Mouse (Mus musculus) heart, postnatal 36 days (tissue): Measurements from ENCODE around the gene Ces1f. TPM values are rescaled to one million over a fixed set of nuclear protein-coding genes. Genes with fewer than 3 reads are reported as not detected.
A peak's percentile ranks its signal among the peaks of the same experiment; 100 is the strongest.
"Not testable (repeated sequence)": the region's sequence is repeated elsewhere in the genome, so short reads cannot be mapped to it uniquely, and the experiment has no call there.

ENCODE experiments used
- DNase-seq, 2 experiments: peaks; one replicate each; pipeline ENCODE4 v3.0.0; 2021 to 2022
- intact Hi-C: fragments of 180-260 bp; cut with DNase I; formaldehyde crosslinking; loops from one replicate; pipeline ENCODE4 v1.15.1; 2025
- total RNA-seq, 2 experiments: library from RNA; stranded (reverse); gene quantifications; 2 replicates each; pipeline ENCODE4 v1.2.3; 2021

The Ces1f gene
- 1 to 10 TPM in 1 of 2 experiments, not detected in 1; 1.1 TPM for total RNA-seq

DNA sequence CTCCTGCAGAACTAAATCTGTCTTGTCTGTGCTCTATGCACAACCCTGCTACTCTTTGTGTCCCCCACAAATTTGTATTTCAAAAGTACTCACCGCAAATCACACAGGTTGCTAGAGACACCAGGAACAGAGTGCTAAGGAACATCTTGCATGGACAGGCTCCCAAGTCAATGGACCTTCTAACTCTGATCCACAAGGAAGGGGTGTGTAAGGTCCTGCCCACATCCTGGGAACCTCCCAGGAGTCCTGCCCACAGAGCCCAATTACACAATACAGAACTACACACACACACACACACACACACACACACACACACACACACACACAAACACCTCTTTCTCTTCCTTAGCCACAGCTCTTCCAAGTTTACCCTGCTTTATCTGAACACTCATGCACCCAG is at the start of gene Ces1f:
TSS of gene Ces1f (minus strand) at position 192 of the 400 bp plus-strand sequence.
- no peak for DNase-seq
- intact Hi-C loops: no loop called here

DNA sequence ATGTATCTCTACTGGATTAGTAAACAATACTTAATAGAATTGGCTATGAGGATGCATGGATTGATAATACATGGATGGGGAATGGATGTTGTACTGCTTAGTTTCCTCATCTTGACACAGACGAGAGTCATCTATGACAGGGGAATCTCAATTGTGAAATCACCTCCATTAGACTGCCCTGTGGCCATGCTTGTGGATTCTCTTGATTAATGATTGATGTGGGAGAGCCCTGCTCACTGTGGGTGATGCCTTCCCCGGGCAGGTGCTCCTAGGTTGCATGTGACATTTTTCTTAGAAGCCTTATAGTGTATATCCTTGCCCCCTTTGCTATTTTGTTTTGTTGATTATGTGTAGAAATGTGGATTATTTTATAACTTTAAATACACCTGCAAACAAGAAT is 45.6 kb upstream of the Ces1f start:
- intact Hi-C loops: no loop called here
- DNase-seq: no peak

DNA sequence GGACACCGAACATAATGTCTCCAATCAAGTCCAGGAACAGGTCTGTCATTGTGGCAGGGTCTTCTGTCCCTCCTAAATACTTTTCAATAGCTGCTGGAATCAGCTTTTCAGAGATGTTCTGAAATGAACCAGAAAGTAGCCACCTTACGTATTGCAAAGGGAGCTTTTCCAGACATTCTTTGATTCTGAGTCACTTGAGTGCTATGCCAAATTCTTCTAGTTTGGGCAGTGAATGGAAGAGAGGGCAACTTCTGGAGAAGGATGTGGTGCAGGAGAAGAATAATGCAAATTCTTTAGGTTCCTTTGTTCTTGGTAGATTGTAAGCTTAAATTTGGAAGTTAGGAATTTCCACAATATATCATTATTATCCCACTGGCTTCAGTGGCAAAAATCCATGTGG is 37.5 kb upstream of the Ces1f start:
- intact Hi-C loops: no loop called here
- no peak for DNase-seq

DNA sequence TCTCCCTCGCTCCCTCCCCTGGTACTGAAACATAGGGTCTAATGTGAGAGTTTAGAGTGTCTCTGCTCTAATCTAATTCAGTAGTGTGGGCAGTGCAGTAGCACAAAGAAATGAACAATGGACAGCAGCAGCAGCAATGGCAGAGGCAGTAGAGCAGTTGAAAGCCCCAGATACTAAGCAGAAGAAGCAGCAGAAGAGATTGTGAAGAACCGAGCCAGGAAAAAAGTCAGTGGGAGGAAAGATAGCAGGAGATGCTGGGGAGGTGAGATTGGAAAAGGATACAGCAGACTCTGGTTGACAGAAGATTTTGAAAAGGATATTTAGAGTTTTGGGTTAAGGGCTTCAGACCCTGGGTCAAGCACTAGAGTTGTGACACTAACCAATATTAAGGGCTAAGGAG is 36.0 kb upstream of the Ces1f start:
- no peak for DNase-seq
- intact Hi-C loops: no loop called here

DNA sequence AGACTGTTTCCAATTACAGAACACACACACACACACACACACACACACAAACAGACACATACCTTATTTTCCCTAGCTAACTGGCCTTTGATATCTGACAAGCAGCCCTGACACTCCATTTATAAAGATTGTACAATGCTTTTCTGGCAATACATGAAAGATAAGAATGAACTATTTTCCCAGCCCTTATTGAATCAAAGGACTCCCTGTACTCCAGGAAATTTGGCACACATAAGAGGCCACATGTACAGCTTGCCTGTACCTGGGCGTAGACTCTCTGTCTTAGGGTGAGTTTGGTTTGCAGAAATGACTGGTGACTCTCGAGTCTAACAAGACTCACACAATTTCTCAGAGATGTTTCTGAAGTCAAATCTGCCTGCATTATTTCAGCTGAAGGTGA is 4.3 kb upstream of the Ces1f start:
- intact Hi-C loops: no loop called here
- no peak for DNase-seq

DNA sequence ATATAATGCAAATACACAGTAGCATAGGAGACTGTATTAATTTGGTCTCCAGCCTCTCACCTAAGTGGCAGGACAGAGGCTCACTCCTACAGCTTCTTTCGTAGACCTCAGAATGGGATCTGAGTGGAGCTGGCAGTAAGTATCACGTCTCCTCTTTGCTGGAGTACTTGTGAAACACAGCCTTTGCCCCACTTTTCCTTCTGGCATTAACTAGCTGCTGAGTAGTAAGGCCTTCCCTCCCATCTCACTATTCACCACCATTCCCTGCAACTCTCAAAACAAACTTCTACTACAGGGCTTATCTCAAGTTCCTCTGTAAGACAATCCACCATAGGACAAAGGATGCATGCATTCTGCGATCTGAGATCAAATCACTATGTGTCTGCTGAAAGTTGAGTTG is 2.8 kb upstream of the Ces1f start:
- no peak for DNase-seq
- intact Hi-C loops: no loop called here

DNA sequence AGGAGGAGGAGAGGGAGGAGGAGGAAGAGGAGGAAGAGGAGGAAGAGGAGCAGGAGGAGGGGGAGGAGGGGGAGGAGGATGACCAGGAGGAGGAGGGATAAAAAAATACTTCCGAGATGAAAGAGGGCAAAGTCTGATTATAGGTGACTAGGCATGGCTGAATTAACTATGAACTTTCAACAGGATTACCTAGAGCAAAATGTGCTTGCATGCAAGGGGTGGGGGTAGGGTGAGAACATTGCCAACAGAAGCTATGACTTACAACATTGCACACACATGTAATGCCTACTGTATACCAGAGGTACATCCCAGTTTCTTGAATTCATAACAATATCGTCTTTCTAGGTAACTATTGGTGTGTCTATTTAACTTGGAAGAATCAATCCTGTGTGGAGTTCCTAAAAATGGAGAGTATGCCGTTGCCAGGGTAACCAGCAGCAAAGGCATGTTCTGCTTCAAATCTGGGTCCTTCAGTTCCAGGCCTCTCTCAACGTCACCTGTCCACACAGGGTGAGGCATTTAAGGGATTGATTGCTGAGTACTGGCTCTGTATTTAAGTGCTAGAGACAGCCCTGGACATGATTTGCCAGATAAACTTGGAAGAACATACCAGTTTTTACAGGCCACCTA is 1.3 kb downstream of the Ces1f start:
- intact Hi-C loops: no loop called here

DNA sequence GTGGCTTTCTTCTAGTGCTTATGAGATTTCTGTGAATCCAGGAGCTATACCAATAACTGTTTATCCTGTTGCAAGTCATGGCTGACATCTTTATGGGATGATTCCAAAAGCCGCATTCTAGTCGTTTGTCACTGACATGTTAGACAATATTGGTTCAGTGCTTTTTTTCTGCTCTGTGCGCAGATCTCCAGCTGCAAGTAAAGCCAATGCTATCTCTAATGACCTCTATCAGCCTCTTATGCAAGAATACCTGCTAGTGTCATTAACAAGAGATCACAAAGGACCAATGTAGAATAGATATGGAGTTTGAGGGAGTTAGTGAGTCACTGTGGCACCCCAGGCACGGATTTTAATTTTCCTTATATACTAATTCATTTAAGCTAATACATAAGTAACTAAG is 4.9 kb downstream of the Ces1f start:
- intact Hi-C loops: no loop called here
- DNase-seq: no peak

More for the DNA sequence above, 1.3 kb downstream of the Ces1f start:
- no peak for DNase-seq

DNA sequence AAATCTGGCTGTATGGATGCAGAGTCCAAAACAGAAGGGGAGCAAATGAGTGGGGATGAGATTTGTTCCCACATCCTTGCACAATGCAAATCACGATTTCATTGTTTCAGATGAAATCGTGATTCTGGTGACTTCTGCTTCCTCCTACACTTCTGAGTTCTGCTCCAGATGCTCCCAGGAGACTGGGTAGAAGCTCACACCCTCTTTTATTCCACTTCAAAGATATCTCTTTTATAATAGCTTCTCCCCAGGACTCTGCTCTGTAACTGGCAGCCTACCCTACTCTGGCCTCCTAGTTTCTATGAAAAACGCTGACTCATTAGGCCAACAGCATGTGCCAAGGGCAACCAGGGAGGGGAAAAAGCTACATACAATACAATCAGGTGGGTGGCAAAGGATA is 6.2 kb downstream of the Ces1f start:
- intact Hi-C loops: no loop called here
- DNase-seq: peak in 1 of 2 experiments; percentile 7

DNA sequence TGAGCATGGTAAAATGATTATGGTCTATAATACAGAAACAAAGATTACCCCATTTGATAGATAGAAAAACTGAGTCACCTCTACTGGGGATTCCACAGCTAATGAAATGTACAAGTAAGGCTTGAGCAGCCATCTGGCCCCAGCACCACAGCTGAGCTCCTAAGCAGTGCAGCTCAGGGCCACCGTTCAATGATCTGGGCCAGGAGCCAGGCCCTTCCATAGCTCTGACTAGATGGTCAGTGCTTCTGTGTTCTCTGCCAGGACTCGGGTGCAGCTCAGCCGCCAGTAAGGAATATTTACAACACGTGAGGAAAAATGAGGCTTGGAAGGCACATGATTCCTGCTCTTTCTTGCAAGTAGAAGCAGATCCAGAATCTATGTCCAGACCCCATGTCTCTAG is 6.9 kb downstream of the Ces1f start:
- intact Hi-C loops: no loop called here
- peak; percentile 10 to 12 for DNase-seq

DNA sequence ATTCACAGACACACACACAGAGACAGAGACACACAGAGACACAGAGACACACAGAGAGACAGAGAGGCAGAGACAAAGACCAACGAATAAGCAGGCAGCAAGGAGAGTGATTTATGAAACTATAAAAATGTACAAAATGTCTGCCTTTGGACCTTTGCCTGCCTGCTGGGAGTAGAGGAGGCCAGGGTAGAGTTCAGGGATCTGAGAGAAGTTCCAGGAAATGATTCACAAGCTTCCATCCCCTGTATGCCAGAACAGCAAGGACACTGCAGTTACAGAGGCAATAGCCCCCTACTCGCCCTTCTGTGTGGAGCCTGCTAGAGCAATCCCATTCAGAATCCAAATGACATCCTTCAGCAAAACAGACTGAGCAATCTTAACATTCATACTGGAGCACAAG is 18.1 kb downstream of the Ces1f start:
- no peak for DNase-seq

DNA sequence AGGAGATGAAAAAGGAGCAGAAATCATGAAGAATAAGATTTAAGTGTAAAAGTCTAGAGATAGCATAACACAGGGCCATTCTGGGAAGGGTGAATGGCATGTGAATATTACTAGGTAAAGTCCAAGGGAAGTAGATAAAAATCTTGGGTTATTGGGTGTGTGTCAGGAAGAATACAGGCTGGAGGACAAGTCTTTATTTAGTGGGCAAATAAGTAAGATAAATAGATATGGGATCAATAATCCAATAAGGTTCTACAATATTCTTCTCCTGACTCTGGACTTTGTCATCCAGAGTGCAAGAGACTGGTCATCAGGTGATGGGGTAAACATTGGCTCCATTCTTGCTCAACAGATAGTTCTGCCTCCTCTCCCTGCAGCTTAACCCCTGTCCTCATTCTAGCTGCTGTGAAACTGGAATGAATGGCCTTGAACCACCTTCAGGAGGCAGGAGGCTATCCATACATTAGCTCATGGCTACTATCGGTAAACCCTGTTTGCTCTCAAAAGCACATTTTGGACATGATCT is 27.1 kb downstream of the Ces1f start:
- intact Hi-C loops: no loop called here
- DNase-seq: no peak

More for the DNA sequence above, 18.1 kb downstream of the Ces1f start:
- intact Hi-C loops: no loop called here

DNA sequence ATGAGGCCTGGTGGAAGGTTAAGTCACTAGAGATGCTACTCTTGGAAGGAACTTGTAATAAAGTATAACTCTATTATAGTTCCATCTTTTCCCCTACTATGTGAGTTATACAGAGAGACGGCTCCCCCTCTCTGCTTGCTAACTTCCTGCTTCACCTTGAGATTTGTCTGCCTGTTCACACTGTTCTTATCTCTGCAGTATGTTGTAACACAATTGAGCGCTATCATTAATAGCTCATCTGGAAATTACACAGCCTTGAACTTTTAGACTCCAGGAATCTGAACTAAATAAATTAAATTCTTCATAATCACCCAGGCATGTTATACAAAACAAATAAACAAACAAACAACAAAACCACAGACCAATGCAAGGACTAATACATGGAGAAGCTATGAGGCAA is 33.5 kb downstream of the Ces1f start:
- intact Hi-C loops: no loop called here
- no peak for DNase-seq

DNA sequence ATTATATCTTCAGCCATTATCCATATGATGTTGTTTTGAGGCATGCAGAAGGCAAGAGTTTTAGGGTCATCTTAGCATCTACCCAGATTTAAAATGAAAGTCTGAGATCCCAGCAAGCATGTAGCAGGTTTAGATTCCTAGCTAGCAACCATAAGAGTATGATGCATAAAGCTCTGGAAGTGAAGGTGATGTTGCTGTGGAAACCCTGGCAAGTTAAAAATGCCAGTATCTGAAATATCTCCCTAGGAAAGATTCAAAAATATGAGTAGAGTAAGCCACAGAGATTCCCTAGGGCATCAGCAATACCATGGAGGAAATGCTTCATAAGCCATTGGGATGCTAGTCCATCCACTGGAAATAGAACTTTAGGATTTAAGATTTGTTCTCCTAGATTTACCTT is 39.7 kb downstream of the Ces1f start:
- no peak for DNase-seq
- intact Hi-C loops: no loop called here

DNA sequence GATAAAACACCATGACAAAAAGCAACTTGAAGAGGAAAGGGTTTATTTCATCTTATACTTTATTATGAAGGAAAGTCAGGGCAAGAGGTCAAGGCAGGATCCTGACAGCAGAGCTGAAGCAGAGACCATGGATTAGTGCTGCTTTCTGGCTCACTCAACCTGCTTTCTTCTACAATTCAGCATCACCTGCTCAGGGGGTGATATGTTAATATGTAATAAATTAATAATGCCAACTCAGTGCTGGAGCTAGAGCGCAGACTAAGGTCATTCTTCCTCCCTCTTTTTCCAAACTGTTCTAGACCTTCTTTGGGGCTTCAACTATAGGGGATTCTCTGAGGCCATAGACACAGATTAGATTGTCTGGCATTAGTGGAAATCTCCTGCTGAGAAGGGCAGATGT is 43.9 kb downstream of the Ces1f start:
- intact Hi-C loops: no loop called here

DNA sequence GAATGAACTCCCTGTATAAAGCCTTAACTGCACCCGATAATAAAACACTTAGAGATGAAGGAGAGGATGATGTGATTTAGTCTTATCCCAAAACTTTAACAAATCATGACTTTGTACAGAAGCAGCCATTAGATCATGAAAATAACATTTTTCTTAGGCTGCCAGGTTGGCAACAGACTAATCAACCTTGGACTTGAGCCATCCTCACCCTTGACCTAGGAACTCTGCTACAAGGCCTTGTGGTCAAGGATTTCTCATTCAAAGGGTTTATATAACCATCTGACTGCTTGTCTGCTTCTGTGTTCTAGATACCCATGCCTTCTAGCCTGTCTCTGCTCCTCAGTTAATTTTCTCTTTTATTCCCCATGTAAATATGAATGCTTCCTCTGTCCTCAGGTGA is 44.8 kb downstream of the Ces1f start:
- no peak for DNase-seq
- intact Hi-C loops: no loop called here

More for the DNA sequence above, 43.9 kb downstream of the Ces1f start:
- DNase-seq: no peak

DNA sequence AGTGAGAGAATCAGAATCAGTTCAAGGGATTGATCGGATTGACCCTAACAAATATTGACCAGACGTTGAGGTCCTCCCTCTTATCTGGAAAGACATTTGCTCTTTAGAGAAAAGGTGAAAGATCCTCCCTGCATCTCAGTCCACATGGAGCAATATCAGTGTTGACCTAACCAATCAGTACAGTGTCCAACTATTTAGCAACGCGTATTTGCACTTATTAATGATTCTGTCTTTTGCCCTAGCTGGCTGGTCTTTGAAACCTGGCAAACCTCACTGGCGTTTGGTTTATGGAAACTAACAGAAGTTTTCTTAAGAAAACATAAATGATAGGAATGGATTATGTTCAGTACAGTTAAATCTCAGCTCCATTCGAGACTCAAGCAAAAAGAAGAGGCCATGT is 45.5 kb downstream of the Ces1f start:
- intact Hi-C loops: no loop called here
- no peak for DNase-seq

DNA sequence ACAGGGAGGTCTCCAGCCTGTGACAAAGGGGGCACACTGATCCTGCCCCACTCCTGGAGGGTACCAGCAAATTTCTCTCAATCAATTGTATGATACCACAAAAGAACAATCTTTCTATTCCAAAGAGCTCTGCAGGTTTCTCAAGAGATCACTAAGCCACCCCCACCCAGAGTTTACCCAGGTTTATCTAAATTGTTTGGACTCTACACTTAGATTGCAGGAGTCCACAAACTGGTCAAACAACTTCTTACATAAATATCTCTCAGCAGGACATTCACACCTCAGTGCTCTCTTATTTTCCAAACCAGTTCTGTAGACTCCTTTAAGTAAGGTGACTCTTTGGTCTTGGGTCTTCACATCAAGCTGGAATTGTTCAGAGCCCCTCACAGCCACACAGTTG is 50.1 kb downstream of the Ces1f start, which contains the start of gene Ces1e:
TSS of gene Ces1e (minus strand) at position 174 of the 400 bp plus-strand sequence.
- intact Hi-C loops: no loop called here
- DNase-seq: no peak

DNA sequence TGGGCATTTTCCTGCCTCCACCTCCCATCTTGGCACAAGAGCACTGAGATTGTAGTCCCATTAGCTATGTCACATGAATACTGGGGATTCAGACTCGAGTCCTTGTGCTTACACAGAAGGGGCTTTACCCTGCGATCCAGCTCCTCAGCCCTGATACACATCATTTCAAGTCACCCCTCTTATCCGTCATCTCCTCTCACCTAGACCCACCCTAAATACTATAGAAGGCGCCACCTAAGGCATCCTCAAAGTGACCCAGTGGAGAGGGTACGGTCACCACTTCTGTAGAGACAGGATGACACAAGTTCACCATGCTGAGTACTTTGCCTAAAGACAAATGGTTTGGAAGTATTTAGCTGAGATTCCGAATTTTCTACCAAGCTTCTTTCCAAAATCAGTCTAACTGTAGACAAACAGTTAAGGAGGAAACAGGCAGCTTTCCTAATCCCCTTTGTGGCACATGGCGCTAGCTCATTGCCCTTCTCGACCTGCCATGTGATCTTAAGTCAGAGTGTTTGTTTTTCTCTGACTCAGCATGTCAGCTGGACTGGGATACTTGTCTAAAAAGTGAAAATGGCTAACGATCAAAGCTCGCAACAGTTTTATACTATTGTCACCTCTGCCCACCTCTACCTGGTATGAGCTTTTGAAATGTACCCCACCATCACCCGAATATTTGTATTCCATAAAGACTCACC is 50.7 kb downstream of the Ces1f start:
- no peak for DNase-seq

DNA sequence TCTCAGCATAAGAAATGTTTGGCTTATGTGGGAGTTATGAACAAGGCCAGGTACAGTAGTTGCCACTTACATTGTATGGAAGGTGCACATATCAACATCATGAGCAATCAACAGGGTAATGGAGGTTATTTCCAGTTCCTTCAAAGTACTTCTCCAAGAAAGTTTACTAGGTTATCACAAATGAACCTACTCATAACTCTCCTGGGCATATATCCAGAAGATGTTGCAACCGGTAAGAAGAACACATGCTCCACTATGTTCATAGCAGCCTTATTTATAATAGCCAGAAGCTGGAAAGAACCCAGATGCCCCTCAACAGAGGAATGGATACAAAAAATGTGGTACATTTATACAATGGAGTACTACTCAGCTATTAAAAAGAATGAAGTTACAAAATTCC is 53.1 kb downstream of the Ces1f start:
- intact Hi-C loops: not testable (repeated sequence)

More for the DNA sequence above, 50.7 kb downstream of the Ces1f start:
- intact Hi-C loops: no loop called here

DNA sequence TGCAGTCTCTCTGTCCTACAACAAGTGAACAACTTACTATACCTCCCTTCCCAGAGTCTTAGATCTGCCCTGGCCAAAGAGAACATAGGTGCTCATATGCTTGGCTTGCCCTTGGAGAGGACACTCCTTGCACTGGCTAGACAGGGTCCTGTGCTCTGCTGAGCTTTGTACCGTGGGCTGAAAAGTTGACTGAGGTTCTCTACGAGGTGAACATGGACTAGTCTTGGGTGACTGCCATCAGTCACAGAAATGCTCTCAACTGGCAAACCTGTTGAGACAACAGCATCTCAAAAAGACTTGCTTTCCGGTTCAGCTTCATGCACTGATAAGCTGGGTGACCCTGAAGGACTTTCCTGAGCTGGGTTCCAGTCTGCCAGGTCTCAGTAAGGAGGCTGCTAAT is 57.7 kb downstream of the Ces1f start:
- intact Hi-C loops: loop anchor here (5.0 kb wide), 1 partner anchor 175 kb away; no protein-coding TSS in a partner anchor
- no peak for DNase-seq

More for the DNA sequence above, 53.1 kb downstream of the Ces1f start:
- DNase-seq: not testable (repeated sequence)

DNA sequence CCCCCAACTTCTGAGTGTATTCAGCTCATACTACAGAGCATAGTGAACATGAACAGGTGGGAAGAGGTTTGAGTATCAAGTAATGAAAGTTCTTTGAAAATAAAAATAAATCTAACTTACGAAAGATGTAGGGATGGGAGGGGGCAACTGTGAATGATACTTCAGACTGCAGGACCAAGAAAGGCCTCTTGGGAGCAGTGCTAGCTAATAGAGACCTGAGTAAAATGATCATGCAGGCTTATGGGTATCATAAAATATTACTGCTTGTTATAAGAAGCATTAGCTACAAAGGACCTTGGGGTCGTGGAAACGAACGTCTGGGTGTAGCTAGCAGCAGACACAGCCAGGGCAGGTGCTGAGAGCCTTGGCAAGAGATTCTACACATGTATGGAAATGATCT is 61.7 kb downstream of the Ces1f start:
- DNase-seq: no peak
- intact Hi-C loops: no loop called here
